Comparison of ENCODE assay signal across 28 mouse cellular contexts in genomic region chr1:175442939-175443338, GRCm38 (mm10). TPM values are rescaled to one million over a fixed set of nuclear protein-coding genes. Genes with fewer than 3 reads are reported as not detected.
DNase-seq lines count a peak whose midpoint lies in the region; ATAC-seq lines count a peak whose summit lies in the region.
"Had no signal": no experiment of that assay in that cellular context is flagged by ENCODE, and none has a peak within 500 bp of the region (broad histone marks: within the 10 kb centered on the region; RNA-seq: fewer than 3 reads in every experiment).

No protein-coding gene starts in this region.

- H3K36me3 ChIP-seq in hindbrain, embryonic 16.5 days (ENCODE audit: control insufficient read depth, insufficient read depth, low read length): no peaks in the 10 kb centered on the region
- H3K36me3 ChIP-seq in hindbrain, embryonic 14.5 days (replicated peaks; ENCODE audit: control insufficient read depth, insufficient read depth): no peaks in the 10 kb centered on the region
- no peaks in the 10 kb centered on the region for H3K36me3 ChIP-seq in forebrain, embryonic 13.5 days (ENCODE audit: poor library complexity, severe bottlenecking)
- H3K36me3 ChIP-seq: embryonic facial prominence, embryonic 13.5 days; heart, embryonic 13.5 days; hindbrain, embryonic 15.5 days; limb, embryonic 15.5 days; lung, embryonic 15.5 days; neural tube, embryonic 13.5 days had no signal

- no peak for DNase-seq in hindbrain, embryonic 14.5 days (ENCODE audit: low spot score)
- DNase-seq in cerebellum, adult 11 months: peak; percentile 38
- DNase-seq in cerebellum, adult 8-10 months: peak; percentile 56
- peak; percentile 38 to 64 for DNase-seq in cerebellum, postnatal 36 days
- no peak for DNase-seq in testis, postnatal 10 days (ENCODE audit: low spot score)
- DNase-seq in heart, adult 8-10 months (ENCODE audit: low spot score): no peak
- DNase-seq: adrenal gland, postnatal 36 days; gastrocnemius, postnatal 14 days; heart, adult 18-20 months; heart, postnatal 14 days; kidney, postnatal 25 days; left cerebral cortex, postnatal 4 days; lung, postnatal 36 days; midbrain, embryonic 14.5 days; right cerebral cortex, postnatal 4 days; thymus, postnatal 36 days had no signal

- no peak overlapping the region for H3K27ac ChIP-seq in hindbrain, embryonic 16.5 days (ENCODE audit: low read depth, low read length)
- no peak overlapping the region for H3K27ac ChIP-seq in hindbrain, embryonic 14.5 days
- no peak overlapping the region for H3K27ac ChIP-seq in forebrain, embryonic 13.5 days
- H3K27ac ChIP-seq: embryonic facial prominence, embryonic 13.5 days; heart, embryonic 13.5 days; hindbrain, embryonic 15.5 days; limb, embryonic 15.5 days; liver, embryonic 14.5 days; lung, embryonic 15.5 days; neural tube, embryonic 13.5 days had no signal

- H3K9me3 ChIP-seq in hindbrain, embryonic 16.5 days (ENCODE audit: control insufficient read depth, low read length): no peaks in the 10 kb centered on the region
- H3K9me3 ChIP-seq in hindbrain, embryonic 14.5 days (ENCODE audit: control insufficient read depth, low read length): no peaks in the 10 kb centered on the region
- H3K9me3 ChIP-seq in forebrain, embryonic 13.5 days (replicated peaks): no peaks in the 10 kb centered on the region
- H3K9me3 ChIP-seq: embryonic facial prominence, embryonic 13.5 days; heart, embryonic 13.5 days; hindbrain, embryonic 15.5 days; limb, embryonic 15.5 days; lung, embryonic 15.5 days; neural tube, embryonic 13.5 days had no signal

- peak; percentile 54; the same call in 1 of the 2 replicates for ATAC-seq in hindbrain, embryonic 16.5 days
- ATAC-seq in hindbrain, embryonic 14.5 days (ENCODE audit: low FRiP score): no peak; the same call in 1 of the 2 replicates
- no peak for ATAC-seq in forebrain, embryonic 13.5 days
- ATAC-seq: forebrain, embryonic 14.5 days; intestine, postnatal 0 days had no signal

- no peak overlapping the region for H3K4me3 ChIP-seq in hindbrain, embryonic 16.5 days (ENCODE audit: low read length)
- no peak overlapping the region for H3K4me3 ChIP-seq in hindbrain, embryonic 14.5 days (replicated peaks; ENCODE audit: low read length)
- no peak overlapping the region for H3K4me3 ChIP-seq in forebrain, embryonic 13.5 days
- H3K4me3 ChIP-seq: embryonic facial prominence, embryonic 13.5 days; heart, embryonic 13.5 days; hindbrain, embryonic 15.5 days; limb, embryonic 15.5 days; lung, embryonic 15.5 days; megakaryocyte, embryonic 14.5 days; neural tube, embryonic 13.5 days had no signal

- no peaks in the 10 kb centered on the region for H3K27me3 ChIP-seq in hindbrain, embryonic 16.5 days (replicated peaks; ENCODE audit: control insufficient read depth, insufficient read depth, low read length)
- H3K27me3 ChIP-seq in hindbrain, embryonic 14.5 days (ENCODE audit: control insufficient read depth, insufficient read depth, low read length): no peaks in the 10 kb centered on the region
- no peaks in the 10 kb centered on the region for H3K27me3 ChIP-seq in forebrain, embryonic 13.5 days
- H3K27me3 ChIP-seq: embryonic facial prominence, embryonic 13.5 days; heart, embryonic 13.5 days; hindbrain, embryonic 15.5 days; limb, embryonic 15.5 days; lung, embryonic 15.5 days; megakaryocyte, embryonic 14.5 days; neural tube, embryonic 13.5 days had no signal

- no peaks in the 10 kb centered on the region for H3K4me1 ChIP-seq in hindbrain, embryonic 16.5 days (ENCODE audit: control insufficient read depth, insufficient read depth, low read depth, low read length)
- H3K4me1 ChIP-seq in hindbrain, embryonic 14.5 days (replicated peaks; ENCODE audit: control insufficient read depth, insufficient read depth, low read length): 0 out of 2 replicates have a peak, but pooled peaks cover 2% of the 10 kb centered on the region
- peaks cover 10% of the 10 kb centered on the region for H3K4me1 ChIP-seq in forebrain, embryonic 13.5 days
- H3K4me1 ChIP-seq: embryonic facial prominence, embryonic 13.5 days; heart, embryonic 13.5 days; hindbrain, embryonic 15.5 days; limb, embryonic 15.5 days; lung, embryonic 15.5 days; megakaryocyte, embryonic 14.5 days had no signal

- 95% methylated on average over 1 of the region's 1 CpGs for WGBS in hindbrain, embryonic 16.5 days
- 93% methylated on average over 1 of the region's 1 CpGs for WGBS in hindbrain, embryonic 14.5 days
- 84% methylated on average over 1 of the region's 1 CpGs for WGBS in forebrain, embryonic 13.5 days

- no peak overlapping the region for H3K9ac ChIP-seq in hindbrain, embryonic 16.5 days (ENCODE audit: low read depth, low read length)
- H3K9ac ChIP-seq in hindbrain, embryonic 14.5 days: no peak overlapping the region
- no peak overlapping the region for H3K9ac ChIP-seq in forebrain, embryonic 13.5 days
- H3K9ac ChIP-seq: embryonic facial prominence, embryonic 13.5 days; heart, embryonic 13.5 days; hindbrain, embryonic 15.5 days; limb, embryonic 15.5 days; liver, embryonic 14.5 days; lung, embryonic 15.5 days; neural tube, embryonic 13.5 days had no signal

- H3K4me2 ChIP-seq in hindbrain, embryonic 16.5 days (ENCODE audit: low read length): no peak overlapping the region
- H3K4me2 ChIP-seq in hindbrain, embryonic 14.5 days (replicated peaks): no peak overlapping the region
- H3K4me2 ChIP-seq in forebrain, embryonic 13.5 days: no peak overlapping the region
- H3K4me2 ChIP-seq: embryonic facial prominence, embryonic 13.5 days; heart, embryonic 13.5 days; hindbrain, embryonic 15.5 days; limb, embryonic 15.5 days; lung, embryonic 15.5 days; neural tube, embryonic 13.5 days had no signal

RNA-seq across cellular contexts. Expression of gene Rgs7, which starts 49.4 kb away (rescaled TPM):
- 42.9 and 46.5 TPM in 2 replicates for polyA plus RNA-seq in hindbrain, embryonic 16.5 days (2015; fragmentation: Nextera tagmentation; extraction: Ambion mirVana)
- polyA plus RNA-seq in hindbrain, embryonic 14.5 days (2014; fragmentation: Nextera tagmentation; extraction: Ambion mirVana): 49.4 and 56.7 TPM in 2 replicates
- polyA plus RNA-seq in forebrain, embryonic 13.5 days (2015; fragmentation: Nextera tagmentation; extraction: Ambion mirVana): 9.2 and 10.3 TPM in 2 replicates
- total RNA-seq in heart, adult 8-10 months (2022): 1 to 10 TPM in 3 of 4 experiments, under 1 TPM in 1; 0.69 to 1.7 (median 1.3) TPM
- polyA plus RNA-seq: liver, embryonic 14.5 days had no signal

Comparison
In these comparisons a context has a peak if more than half of its experiments do, and no peak if none do; other contexts are left out.
1. DNase-seq: peak in cerebellum, adult 11 months (single experiment), cerebellum, adult 8-10 months (single experiment) and cerebellum, postnatal 36 days (2 of 2); none in hindbrain, embryonic 14.5 days (single experiment), testis, postnatal 10 days (single experiment) and heart, adult 8-10 months (single experiment).